Mouse (Mus musculus): ENCODE data around the gene Zbtb8os.
"Not testable (repeated sequence)": the region's sequence is repeated elsewhere in the genome, so short reads cannot be mapped to it uniquely, and the experiment has no call there.

Zbtb8os gene

DNA sequence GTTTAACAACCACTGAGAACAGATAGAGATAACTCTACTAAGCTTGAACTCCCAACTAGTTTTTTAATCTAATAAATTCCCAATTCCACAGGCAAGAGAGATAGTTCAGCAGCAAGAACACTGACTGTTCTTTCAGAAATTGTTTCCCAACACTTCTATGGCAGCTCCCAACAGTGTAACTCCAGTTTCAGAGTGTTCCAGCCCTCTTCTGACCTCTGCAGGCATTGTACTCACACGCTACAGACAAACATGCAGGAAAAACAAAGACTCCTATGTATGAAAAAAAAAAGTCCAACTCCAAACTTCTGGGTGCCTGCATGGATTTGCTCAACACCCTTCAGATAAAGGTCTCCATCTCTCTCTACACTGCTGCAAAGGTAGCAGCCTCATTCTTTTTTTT, 2.6 kb upstream of the Zbtb8os start:
- DNase-seq (ENCODE audit: low spot score), result no peak

DNA sequence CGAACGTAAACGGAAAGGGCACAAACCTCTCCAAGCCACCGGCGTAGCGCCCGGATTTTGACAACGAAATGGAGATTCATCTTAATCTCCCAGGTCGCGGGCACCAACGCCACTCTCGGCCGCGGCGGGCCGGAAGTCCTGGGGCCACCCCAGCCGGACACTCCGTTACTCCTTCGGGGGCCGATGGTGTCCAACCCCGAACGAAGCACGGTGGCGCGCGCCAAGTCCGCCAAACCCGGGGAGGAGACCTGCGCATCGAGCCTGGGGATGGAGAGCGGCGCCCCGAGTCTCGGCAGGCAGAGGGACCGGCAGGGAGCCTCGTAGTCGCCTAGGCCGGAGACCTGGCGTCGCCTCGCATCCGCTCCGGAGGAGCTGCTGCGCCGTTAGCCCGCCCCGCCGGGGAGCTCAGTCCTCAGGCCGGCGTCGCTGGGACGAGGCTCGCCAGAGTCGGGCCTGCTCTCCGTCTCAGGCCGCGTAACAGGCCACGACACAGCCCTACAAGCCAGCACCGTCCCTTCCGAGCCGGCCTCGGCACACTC, 749 bp upstream of the Zbtb8os start:
- no peak for DNase-seq (ENCODE audit: low spot score)

DNA sequence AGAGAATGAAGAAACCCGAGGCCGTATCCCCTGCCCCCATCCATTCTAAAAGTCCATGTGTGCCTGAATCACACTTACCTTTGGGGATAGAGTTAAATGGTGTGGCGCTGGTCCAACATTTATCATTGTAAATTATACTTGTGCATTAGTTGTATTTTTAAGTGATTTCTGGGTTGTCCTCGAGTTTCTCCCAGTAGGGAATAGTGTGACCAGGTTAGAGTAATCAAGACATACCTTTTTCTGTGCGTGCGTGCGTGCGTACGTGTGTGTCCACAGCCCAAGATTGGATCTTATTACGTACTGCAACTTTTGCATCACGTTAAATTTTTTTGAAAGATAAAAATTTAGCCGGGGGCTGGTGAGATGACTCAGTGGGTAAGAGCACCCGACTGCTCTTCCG, 796 bp downstream of the Zbtb8os start:
- no peak for DNase-seq (ENCODE audit: low spot score)

DNA sequence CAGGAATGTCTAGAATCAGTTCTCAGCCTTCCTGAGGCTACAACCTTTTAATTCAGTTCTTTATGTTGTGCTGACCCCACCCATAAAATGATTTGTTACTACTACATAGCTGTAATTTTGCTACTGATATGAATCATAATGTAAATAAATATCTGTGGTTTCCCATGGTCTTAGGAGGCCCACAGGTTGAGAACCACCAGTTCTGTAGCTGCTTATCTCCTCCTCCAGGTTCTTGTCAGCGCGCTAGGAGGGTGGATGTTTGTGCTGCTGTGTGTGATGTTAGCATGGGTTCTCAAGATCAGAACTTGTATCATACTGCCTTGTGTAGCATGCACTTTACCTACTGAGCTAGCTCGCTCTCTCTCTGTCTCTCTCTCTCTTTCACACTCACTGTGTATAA, 4.2 kb downstream of the Zbtb8os start:
- DNase-seq (ENCODE audit: low spot score), result no peak

DNA sequence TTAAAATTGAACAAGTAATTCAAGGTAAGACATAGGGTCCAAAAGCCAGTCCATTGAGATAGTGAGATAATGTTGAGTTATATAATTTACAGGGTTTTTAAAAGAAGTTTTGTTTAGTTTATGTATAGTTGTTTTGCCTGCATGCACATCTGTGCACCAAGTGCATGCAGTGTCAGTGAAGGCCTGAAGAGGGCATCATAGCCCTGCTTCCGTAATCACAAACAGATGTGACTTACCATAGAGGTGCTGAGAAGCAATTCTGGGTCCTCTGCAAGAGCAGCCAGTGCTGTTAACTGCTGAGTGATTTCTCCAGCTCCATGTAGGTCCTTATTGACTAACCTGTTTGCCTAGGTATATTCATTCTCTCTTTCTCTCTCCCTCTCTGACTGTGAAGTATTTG, 6.4 kb downstream of the Zbtb8os start:
- no peak for DNase-seq (ENCODE audit: low spot score)

DNA sequence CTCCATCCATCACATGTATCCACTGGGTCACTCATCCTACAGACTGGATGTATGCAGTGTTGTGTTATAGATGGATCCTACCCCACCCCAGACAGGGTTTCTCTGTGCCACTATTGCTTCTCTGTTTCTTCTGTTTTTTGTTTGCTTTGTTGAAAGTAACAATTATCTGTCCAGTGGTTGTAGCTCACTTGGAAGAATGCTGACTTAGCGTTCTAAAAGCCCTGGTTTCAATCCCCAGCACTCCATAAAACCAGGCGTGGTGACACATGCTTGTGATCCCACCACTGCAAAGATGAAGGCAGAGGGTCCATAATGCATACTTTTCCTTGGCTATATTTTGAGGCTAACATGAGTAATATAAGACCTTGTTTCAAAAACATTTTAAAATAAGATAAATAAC, 7.2 kb downstream of the Zbtb8os start:
- DNase-seq (ENCODE audit: low spot score), result no peak

DNA sequence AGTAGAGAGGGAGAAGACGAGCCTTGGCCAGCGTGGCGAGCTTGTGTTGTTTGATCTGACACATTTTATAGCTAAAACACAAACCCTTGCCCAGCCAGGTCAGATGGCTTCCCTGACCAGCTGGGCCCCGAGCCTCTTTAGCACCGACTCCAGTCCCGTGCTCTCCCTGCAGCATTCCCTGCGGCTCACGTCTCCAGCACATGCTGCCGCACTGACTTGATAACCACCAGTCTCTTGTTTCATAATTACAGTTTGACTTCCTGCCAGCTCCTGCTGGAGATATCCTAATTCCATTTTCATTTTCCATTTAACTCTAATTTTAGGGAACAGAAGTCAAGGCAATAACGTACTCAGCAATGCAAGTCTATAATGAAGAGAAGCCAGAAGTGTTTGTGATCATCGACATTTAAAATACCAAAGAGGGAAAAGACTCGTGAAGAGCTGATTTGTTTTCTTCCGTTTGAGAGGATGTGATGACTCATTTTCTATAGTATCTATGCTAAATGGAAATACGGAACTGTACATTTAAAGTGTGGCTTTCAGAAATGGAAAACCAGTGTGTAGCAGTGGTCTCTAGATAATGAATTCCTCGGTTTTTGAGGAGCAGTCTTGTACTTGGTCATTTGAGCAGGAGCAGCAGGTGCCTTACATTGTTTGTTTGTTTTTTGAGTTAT, 11.1 kb downstream of the Zbtb8os start:
- no peak for DNase-seq (ENCODE audit: low spot score)

DNA sequence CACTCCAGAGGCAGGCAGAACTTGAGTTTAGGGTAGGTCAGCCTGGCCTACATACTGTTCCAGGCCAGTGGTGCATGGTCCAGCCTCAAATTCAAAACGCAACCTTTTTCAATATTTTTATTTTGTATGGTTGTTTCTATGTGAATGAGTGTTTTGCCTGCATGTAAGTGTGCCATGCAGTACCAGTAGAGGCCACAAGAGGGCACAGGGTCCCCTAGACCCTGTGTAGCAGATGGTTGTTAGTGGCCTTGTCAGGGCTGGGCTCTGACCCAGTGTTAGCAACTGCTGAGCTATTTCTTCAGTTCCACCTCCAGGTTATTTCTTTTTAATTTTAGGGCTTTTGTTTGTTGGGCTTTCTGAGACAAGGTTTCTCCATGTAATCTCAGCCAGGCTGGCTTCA, 15.1 kb downstream of the Zbtb8os start:
- DNase-seq (ENCODE audit: low spot score), result peak; percentile 65

DNA sequence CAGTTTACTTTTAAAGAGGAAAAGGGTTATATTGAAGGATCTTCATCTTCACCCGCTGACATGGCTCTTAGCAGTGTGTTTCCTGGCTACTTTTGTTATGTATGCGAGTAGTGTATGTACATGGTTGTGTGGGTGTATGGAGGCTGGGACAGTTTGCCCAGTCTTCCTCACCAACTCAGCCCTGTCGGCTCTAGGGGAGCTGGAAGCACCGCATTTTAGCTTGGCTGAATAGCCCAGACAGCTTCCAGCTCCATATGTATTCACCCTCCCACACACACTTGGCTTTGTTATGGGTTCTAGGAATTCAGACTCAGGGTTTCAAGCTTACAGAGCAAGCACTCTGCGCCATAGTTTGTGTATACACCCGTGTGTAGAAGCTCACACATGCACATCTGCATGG, 15.6 kb downstream of the Zbtb8os start:
- no peak for DNase-seq (ENCODE audit: low spot score)

DNA sequence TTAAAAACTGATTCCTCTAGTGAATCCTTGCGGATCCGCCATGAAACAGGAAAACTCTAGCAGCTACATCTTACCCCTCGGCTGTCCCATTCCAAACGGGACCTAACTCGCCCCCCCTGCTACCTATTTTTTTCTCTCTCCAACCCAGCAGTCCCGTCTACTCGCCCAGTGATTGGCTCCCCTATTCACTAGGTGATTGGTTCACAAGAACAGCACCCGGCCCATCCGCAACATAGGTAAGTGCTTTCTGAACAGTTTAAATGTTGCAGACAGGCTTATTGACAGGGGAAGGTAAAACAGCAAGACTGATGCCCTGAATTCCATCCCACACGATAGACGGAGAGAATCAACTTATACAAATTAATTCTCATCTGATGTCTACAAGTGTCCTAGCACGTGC, 17.7 kb downstream of the Zbtb8os start:
- no peak for DNase-seq (ENCODE audit: low spot score)

DNA sequence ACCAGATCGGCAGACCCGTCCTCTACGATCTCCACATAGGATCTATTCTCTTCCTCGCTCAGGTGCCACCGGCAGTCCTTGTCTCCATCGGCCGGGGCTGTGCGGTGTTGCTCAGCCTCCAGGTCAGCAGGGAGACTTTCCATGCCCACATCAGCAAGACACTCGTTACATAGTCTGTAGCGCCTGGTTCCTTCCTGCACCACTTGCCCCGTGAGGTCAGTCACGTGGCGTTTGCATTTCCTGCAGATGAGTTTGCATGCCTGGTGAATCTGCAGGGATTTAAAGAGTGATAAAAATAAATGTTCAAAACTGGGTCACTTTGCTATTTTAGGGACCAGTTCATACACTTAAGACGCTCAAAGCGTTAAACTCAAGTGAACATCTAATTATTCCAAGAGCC, 18.7 kb downstream of the Zbtb8os start:
- DNase-seq (ENCODE audit: low spot score), result no peak

DNA sequence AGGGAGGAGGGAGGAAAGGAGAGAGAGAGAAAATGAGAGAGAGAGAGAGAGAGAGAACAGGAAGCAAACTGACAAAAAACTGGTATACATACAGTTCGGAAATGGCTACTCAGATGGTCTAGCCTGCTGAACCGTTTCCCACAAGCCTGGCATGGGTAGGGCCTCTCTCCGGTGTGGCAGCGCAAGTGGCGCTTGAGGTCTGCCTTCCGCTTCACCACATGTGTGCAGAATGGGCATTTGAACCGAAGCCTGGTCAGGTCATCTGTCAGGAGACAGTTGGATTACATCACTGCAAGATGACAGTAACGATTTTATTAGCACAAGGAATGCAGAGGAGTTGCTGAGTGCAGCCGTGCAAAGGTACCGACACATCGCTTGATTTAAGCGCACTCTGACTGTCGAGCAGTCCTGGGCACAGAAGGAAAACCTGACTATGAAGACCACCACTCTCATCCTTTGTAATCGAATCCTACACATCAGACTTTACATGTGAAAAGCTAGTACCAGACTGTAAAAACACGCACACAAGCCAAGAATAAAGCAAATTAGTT, 22.2 kb downstream of the Zbtb8os start:
- DNase-seq (ENCODE audit: low spot score), result no peak

DNA sequence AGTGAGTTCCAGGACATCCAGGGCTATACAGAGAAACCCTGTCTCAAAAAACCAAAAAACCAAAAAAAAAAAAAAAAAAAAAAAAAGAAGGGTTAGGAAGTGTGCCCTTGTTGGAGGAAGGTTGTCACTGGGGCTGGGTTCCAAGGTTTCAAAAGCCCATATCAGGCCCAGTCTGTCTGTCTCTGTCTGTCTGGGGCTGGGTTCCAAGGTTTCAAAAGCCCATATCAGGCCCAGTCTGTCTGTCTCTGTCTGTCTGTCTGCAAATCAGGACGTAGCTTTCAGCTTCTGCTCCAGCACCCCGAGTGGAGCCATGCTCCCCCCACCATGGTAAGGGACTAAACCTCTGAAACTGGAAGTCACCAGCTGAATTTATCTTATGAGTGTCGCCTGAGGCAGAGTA, 26.7 kb downstream of the Zbtb8os start:
- not testable (repeated sequence) for DNase-seq (ENCODE audit: low spot score)

DNA sequence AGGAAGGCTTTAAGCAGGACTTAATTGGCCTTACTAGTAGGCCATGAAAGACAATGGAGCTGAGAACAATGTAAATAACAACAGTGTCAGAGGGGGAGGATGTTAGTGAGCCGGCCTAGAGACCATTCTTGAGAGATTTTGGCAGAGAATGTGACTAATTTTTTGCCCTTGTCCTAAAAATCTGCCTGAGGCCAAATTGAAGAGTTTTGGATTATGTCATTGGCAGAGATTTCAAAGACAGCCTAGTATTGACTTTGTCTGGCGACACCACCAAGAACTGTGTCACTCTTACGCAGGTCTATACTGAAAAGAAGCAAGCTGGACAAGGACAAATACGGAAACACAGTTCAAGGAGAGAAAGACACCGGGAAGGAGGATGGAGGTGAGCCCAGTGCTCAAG, 27.3 kb downstream of the Zbtb8os start:
- DNase-seq (ENCODE audit: low spot score), result no peak

DNA sequence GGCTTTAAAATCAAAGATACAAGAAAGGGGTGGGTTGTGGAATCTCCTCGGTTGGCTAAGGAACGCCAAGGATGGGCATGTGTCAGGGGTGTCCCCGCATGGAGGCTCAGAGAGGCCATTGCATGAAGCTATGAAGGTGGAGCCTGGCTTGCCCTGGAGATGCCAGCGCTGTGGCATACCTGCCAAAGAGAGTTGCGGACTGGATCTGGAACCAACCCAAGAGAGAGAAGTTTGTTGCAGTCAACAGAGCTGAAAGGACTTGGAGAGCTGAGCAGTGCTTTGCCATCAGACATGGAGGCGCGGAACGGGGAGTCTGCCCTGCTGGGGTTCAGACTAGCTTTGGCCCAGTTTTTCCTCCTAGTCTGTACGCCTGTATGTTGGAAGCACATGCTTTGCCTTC, 28.0 kb downstream of the Zbtb8os start:
- DNase-seq (ENCODE audit: low spot score), result no peak

DNA sequence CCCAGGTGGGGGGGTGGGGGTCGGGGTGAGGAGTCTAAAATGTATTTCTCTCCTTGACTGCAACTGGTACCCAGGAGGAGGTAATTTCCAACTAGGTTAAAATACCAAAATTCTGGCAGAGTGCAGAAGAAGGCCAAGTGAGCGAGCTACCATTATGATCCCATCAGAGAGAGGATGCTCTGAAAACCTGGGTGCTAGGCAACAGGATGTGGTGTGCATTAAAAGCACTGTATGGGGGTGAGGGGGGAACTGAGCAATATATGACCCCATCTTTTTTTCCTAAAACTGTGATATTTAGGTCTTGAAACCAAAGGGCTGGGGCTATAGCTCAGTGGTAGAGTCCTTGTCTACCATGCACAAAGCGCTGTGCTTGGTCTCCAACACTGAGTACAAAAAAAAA, 28.9 kb downstream of the Zbtb8os start:
- DNase-seq (ENCODE audit: low spot score), result no peak

DNA sequence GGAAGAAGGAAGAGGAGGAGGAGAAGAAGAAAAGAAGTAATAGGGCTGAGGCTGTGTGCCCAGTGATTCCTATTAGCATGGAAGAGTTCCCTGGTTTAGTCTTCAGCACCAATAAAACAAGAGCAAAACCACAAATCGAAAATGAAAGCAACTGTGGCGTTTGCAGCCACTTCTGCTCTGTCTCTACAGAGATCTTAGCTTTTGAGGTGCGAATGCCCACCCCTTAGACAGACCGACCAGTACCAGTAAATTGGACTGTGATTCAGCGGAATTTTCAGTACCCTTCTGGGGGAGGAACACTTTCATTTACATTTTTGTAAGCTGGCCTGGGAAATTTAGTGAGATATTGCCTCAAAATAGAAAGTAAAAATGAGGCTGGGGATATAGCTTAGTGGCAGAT, 29.7 kb downstream of the Zbtb8os start:
- no peak for DNase-seq (ENCODE audit: low spot score)

DNA sequence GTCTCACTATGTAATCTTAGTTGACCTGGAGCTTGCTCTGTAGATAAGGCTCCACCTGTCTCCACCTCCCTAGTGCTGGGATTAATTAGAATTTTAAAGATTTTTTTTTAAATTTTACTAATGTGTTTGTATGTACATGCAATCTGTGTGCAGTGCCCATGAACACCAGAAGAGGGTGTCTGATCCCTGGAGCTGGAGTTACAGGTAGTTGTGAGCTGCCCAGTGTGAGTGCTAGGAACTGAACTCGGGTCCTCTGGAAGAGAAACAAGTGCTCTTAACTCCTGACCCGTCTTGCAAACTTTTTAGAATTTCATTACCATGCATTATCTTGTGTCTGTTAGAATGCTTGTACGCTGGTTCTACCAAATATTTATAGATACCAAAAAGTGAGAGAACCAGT, 35.9 kb downstream of the Zbtb8os start:
- DNase-seq (ENCODE audit: low spot score), result no peak

DNA sequence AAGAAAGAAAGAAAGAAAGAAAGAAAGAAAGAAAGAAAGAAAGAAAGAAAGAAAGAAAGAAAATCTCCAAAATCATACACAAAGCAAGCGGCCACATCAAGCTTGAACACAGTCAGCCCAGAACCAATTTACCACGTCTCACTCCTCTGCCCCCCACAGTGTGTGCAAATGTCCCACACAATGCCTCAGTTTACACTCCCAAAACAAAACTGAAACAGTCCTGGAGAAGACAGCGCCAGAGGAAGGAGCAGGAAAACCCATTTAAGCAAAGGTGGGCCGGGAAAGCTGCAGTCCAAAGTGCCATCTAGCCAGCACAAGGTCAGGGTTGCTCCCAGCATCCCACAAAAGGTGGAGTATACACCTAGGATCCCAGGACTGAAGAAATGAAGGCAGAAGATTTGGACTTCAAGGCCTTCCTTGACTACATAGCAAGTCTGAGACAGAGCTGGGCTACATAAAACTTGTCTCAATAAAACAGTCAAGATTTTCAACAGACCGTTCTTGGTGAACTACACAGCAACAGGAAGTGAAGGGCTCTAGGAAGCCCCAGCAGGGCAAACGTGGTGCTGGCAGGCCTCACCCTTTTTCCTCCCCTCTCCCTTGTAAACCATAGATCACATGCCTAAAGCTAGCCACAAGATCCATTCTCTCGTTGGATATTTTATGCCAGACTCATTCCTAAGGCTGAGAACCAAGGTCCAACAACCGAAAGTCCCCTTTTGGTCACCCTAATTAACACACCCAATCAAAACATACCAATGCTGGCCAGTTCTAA, 37.9 kb downstream of the Zbtb8os start:
- DNase-seq (ENCODE audit: low spot score), result no peak

DNA sequence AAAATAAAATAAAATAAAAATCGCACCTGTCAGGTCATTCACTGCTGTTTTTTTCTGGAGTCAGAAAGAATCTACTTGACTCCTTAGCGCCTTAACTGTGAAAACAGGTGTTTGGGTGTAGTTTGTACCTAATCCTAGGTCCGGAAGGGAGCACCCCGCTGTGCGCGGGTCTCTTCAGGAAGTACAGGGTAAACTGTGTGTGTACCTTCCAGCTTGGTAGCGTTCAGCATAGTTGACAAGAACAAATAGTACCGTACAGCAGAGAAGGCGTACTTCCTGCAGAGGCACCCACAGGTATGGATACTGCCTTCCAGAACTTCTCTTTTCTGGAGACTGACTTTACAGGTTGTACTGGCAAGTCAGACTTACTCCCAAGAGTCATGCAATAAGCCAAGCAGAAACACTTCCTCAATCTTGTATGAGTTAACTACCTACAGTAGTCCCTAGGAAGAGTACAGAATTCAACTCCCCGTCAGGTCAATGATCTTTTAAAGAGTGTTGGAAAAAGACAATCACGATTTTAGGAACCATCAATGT, 38.8 kb downstream of the Zbtb8os start:
- DNase-seq (ENCODE audit: low spot score), result no peak

DNA sequence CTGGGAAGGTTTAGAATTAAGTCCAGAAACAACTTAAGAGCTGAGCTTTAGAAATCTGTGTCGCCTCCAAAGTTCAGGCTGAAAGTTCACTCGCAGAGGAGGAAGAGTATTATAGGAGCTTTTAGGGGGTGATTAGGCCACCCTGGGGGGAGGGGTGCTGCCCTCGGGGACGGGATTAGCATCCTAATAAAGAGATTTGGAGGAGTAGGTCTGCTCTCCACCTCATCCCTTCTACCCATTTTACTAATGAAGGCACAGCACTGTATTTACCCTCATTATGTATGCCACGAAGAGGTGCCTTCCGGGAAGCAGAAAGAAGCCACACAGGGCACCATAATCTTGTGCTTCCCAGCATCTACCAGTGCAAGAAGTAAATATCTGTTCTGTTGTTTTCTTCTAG, 39.5 kb downstream of the Zbtb8os start:
- DNase-seq (ENCODE audit: low spot score), result no peak

DNA sequence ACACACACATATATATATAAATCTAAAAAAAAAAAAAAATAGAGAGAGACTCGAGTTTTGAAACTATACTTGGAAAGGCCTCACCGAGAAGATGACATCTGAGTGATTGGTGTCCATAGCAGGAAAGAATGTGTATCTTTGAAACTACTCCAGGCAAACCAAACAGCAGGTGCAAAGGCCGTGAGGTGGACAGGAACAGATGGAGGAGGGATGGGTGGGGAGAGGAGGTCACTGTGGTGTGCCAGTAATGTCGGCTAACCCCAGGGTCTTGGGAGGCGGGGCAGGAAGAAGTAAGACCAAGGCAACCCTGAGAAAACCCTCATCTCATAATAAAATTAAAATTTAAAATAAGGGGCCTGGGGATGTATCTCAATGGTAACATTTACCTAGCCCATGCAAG, 40.3 kb downstream of the Zbtb8os start:
- no peak for DNase-seq (ENCODE audit: low spot score)

DNA sequence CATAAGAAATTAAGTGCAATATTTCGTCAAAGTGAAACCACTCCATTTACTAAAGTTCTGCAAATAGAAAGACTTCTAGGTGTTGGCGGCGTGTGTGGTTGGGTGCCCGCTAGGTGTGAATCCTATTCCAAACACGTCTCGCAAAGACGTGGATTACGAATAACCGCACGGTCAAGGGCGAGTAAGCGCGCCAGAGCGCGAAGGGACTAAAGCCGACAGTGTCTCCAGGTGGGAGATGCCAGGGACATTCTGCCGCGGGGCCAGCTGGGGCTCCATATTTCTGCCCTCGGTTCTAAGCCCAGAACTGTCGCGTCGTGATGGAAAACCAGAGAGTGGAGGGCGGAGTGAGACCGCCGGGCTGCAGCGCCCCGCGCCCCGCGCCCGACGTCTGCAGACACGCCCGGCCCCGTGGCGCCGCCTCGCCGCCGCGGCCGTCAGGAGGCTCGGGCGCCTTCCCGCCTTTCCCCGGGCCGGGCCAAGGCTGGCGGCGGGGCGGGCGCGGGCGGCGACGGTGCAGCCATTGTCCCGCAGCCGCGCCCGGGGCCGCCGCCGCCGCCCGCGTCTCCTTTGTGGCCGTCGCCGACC, 41.6 kb downstream of the Zbtb8os start:
- DNase-seq (ENCODE audit: low spot score), result peak; percentile 59

Data from ovary, postnatal 36 days (tissue).